Mouse (Mus musculus) CH12.LX (cell line): ENCODE results near the gene Drc3. TPM values are rescaled to one million over a fixed set of nuclear protein-coding genes. Genes with fewer than 3 reads are reported as not detected.

Experiments
- DNase-seq: peaks from one replicate; pipeline ENCODE4 v3.0.0-alpha.2; 2013; ENCODE audit errors: extremely low read depth
- H3K27ac ChIP-seq: 2 replicates; pipeline ENCODE4 v1.5.1; 2012; ENCODE audit warnings: low read depth, mild to moderate bottlenecking, control low read depth, moderate library complexity; ENCODE audit not compliant: insufficient read depth
- H3K27me3 ChIP-seq: replicated peaks from 2 replicates; pipeline ENCODE3; 2012; ENCODE audit warnings: inconsistent platforms
- H3K36me3 ChIP-seq, 2 experiments: replicated peaks in 1 of 2; 2 replicates each; pipeline versions ENCODE3 to v1.6.1; 2012; ENCODE audit warnings: inconsistent platforms in 1 of 2, low read length in 1 of 2, mild to moderate bottlenecking in 1 of 2, mixed read lengths in 1 of 2, moderate library complexity in 1 of 2; ENCODE audit not compliant: control insufficient read depth in 1 of 2, insufficient read depth in 1 of 2
- H3K4me1 ChIP-seq, 2 experiments: 2 replicates each; pipeline ENCODE4 v1.6.1; 2012; ENCODE audit warnings: inconsistent platforms in 1 of 2, moderate library complexity in 1 of 2; ENCODE audit not compliant: insufficient read depth in 2 of 2, control insufficient read depth in 1 of 2
- H3K4me2 ChIP-seq: 2 replicates; pipeline ENCODE4 v1.6.1; 2012; ENCODE audit warnings: low read depth, mild to moderate bottlenecking, control low read depth; ENCODE audit not compliant: poor library complexity, insufficient read depth, severe bottlenecking
- H3K4me3 ChIP-seq, 3 experiments: fragments of 150-350 bp in 1 of 3; sonication (generic) in 1 of 3; replicated peaks in 1 of 3; 2 replicates each; pipeline versions ENCODE3 to v1.5.1; 2011 to 2012; ENCODE audit warnings: low read depth in 2 of 3, low read length in 2 of 3, mild to moderate bottlenecking in 2 of 3, moderate library complexity in 2 of 3, control low read depth in 1 of 3, improper control_type of control experiment in 1 of 3, inconsistent platforms in 1 of 3, mixed read lengths in 1 of 3; ENCODE audit not compliant: poor library complexity in 1 of 3
- H3K79me2 ChIP-seq: replicated peaks from 2 replicates; pipeline ENCODE4 v1.6.1; 2012; ENCODE audit warnings: mild to moderate bottlenecking, moderate library complexity; ENCODE audit not compliant: control insufficient read depth, poor library complexity, insufficient read depth, severe bottlenecking; ENCODE audit errors: extremely low read depth
- H3K9ac ChIP-seq: 2 replicates; pipeline ENCODE4 v1.6.1; 2012; ENCODE audit warnings: low read depth, mild to moderate bottlenecking, control low read depth, moderate library complexity; ENCODE audit not compliant: insufficient read depth
- H3K9me3 ChIP-seq: replicated peaks from 2 replicates; pipeline ENCODE3; 2012; ENCODE audit warnings: low read length, inconsistent platforms, mixed read lengths
- BHLHE40 ChIP-seq: IDR thresholded peaks from 2 replicates; pipeline ENCODE4 v1.6.1; 2011; ENCODE audit warnings: mild to moderate bottlenecking, low read depth, low read length, improper control_type of control experiment
- CHD1 ChIP-seq: IDR thresholded peaks from 2 replicates; pipeline ENCODE4 v1.6.1; 2012; ENCODE audit warnings: low read depth, low read length, improper control_type of control experiment, inconsistent platforms
- CHD2 ChIP-seq: IDR thresholded peaks from 2 replicates; pipeline ENCODE4 v1.6.1; 2011; ENCODE audit warnings: low read length, improper control_type of control experiment
- CTCF ChIP-seq, 2 experiments: IDR thresholded peaks in 1 of 2; conservative IDR thresholded peaks in 1 of 2; 2 replicates each; pipeline ENCODE4 v1.5.1; 2011 to 2012; ENCODE audit warnings: low read depth in 2 of 2, low read length in 2 of 2, improper control_type of control experiment in 1 of 2, inconsistent platforms in 1 of 2, mild to moderate bottlenecking in 1 of 2, moderate library complexity in 1 of 2
- E2F4 ChIP-seq: IDR thresholded peaks from 2 replicates; pipeline ENCODE4 v1.6.1; 2011; ENCODE audit warnings: low read depth, low read length, improper control_type of control experiment; ENCODE audit not compliant: insufficient replicate concordance
- ELF1 ChIP-seq: IDR thresholded peaks from 2 replicates; pipeline ENCODE4 v1.6.1; 2014; ENCODE audit warnings: low read depth, mild to moderate bottlenecking, inconsistent platforms, low read length, improper control_type of control experiment
- EP300 ChIP-seq: IDR thresholded peaks from 2 replicates; pipeline ENCODE4 v1.6.1; 2011; ENCODE audit warnings: low read length, improper control_type of control experiment
- GABPA ChIP-seq: IDR thresholded peaks from 2 replicates; pipeline ENCODE4 v1.6.1; 2012; ENCODE audit warnings: low read depth, low read length, improper control_type of control experiment, inconsistent platforms; ENCODE audit not compliant: insufficient replicate concordance
- HCFC1 ChIP-seq: IDR thresholded peaks from 2 replicates; pipeline ENCODE4 v1.6.1; 2012; ENCODE audit warnings: low read depth, mild to moderate bottlenecking, inconsistent platforms, low read length, improper control_type of control experiment
- IRF4 ChIP-seq: IDR thresholded peaks from 2 replicates; pipeline ENCODE4 v1.6.1; 2014; ENCODE audit warnings: low read depth, mild to moderate bottlenecking, inconsistent platforms, low read length, improper control_type of control experiment
- MAFK ChIP-seq: IDR thresholded peaks from 2 replicates; pipeline ENCODE4 v1.6.1; 2011; ENCODE audit warnings: low read length, improper control_type of control experiment; ENCODE audit not compliant: insufficient replicate concordance
- MAZ ChIP-seq: IDR thresholded peaks from 2 replicates; pipeline ENCODE4 v1.6.1; 2012; ENCODE audit warnings: low read depth, mild to moderate bottlenecking, inconsistent platforms, low read length, improper control_type of control experiment, moderate library complexity
- MXI1 ChIP-seq: IDR thresholded peaks from 2 replicates; pipeline ENCODE4 v1.6.1; 2011; ENCODE audit warnings: mild to moderate bottlenecking, low read depth, low read length, improper control_type of control experiment
- MYC ChIP-seq: IDR thresholded peaks from 2 replicates; pipeline ENCODE4 v1.6.1; 2011; ENCODE audit warnings: low read depth, mild to moderate bottlenecking, improper control_type of control experiment, low read length
- NELFE ChIP-seq: IDR thresholded peaks from 2 replicates; pipeline ENCODE4 v1.6.1; 2011; ENCODE audit warnings: low read depth, low read length, improper control_type of control experiment
- NRF1 ChIP-seq: IDR thresholded peaks from 2 replicates; pipeline ENCODE4 v1.6.1; 2014; ENCODE audit warnings: low read depth, mild to moderate bottlenecking, inconsistent platforms, low read length, improper control_type of control experiment, moderate library complexity
- PAX5 ChIP-seq: IDR thresholded peaks from 2 replicates; pipeline ENCODE4 v1.6.1; 2012; ENCODE audit warnings: low read length, inconsistent platforms, mixed read lengths
- POLR2A ChIP-seq: IDR thresholded peaks from 2 replicates; pipeline ENCODE4 v1.6.1; 2011; ENCODE audit warnings: low read depth, mild to moderate bottlenecking, improper control_type of control experiment, low read length
- RAD21 ChIP-seq: IDR thresholded peaks from 2 replicates; pipeline ENCODE4 v1.6.1; 2011; ENCODE audit warnings: low read depth, mild to moderate bottlenecking, low read length, improper control_type of control experiment, moderate library complexity
- RCOR1 ChIP-seq: conservative IDR thresholded peaks from 2 replicates; pipeline ENCODE4 v1.6.1; 2012; ENCODE audit warnings: low read depth, mild to moderate bottlenecking, inconsistent platforms, low read length, improper control_type of control experiment
- SIN3A ChIP-seq: IDR thresholded peaks from 2 replicates; pipeline ENCODE4 v1.6.1; 2012; ENCODE audit warnings: low read length, improper control_type of control experiment, inconsistent platforms
- TBP ChIP-seq: conservative IDR thresholded peaks from 2 replicates; pipeline ENCODE4 v1.6.1; 2011; ENCODE audit warnings: low read depth, low read length, improper control_type of control experiment
- TCF12 ChIP-seq: IDR thresholded peaks from 2 replicates; pipeline ENCODE4 v1.6.1; 2014; ENCODE audit warnings: low read depth, mild to moderate bottlenecking, inconsistent platforms, low read length, improper control_type of control experiment
- USF2 ChIP-seq: conservative IDR thresholded peaks from 2 replicates; pipeline ENCODE4 v1.6.1; 2011; ENCODE audit warnings: low read depth, low read length, improper control_type of control experiment
- ZKSCAN1 ChIP-seq: IDR thresholded peaks from 2 replicates; pipeline ENCODE4 v1.6.1; 2012; ENCODE audit warnings: low read depth, inconsistent platforms, low read length, improper control_type of control experiment, borderline replicate concordance
- ZMIZ1 ChIP-seq: IDR thresholded peaks from 2 replicates; pipeline ENCODE4 v1.6.1; 2012; ENCODE audit warnings: low read depth, mild to moderate bottlenecking, inconsistent platforms, low read length, improper control_type of control experiment
- ZNF384 ChIP-seq: IDR thresholded peaks from 2 replicates; pipeline ENCODE4 v1.6.1; 2012; ENCODE audit warnings: low read depth, low read length, improper control_type of control experiment, inconsistent platforms
- dilution Hi-C: fragments of 300-500 bp; cut with MboI; formaldehyde crosslinking; loops from 2 replicates; pipeline ENCODE4 v1.14.3; 2020; ENCODE audit warnings: low sequenced_read_pairs; ENCODE audit not compliant: extremely low pct_unique_long_range_greater_than_20kb, extremely low pct_ligation_motif_present
- in situ Hi-C: fragments of 300-500 bp; cut with MboI; formaldehyde crosslinking; loops from 3 replicates; pipeline ENCODE4 v1.14.3; 2019; ENCODE audit warnings: low sequenced_read_pairs, low pct_ligation_motif_present, low pct_unique_long_range_greater_than_20kb, mixed read lengths
- polyA plus RNA-seq: library from polyadenylated mRNA; unstranded; fragments of >175 nt; gene quantifications from 2 replicates; pipeline ENCODE4 v1.2.1, GENCODE M21; 2012; ENCODE audit warnings: low read depth; ENCODE audit not compliant: insufficient read length
- total RNA-seq, 2 experiments: library from RNA; depleted of rRNA; stranded (reverse); fragments of 300-350 nt in 1 of 2; fragments of >200 nt in 1 of 2; gene quantifications; 2 replicates each; pipeline ENCODE4 v1.2.3; 2012 to 2014

Gene Drc3
- total and polyA plus RNA-seq, 3 experiments = 1.4 to 3.9 (median 1.9) TPM

GRCm38 (mm10) chr11:60423006-60423405 is 69.9 kb downstream of the Drc3 start:
- dilution Hi-C loops = no loop called here
- DNase-seq = no peak
- no peaks in the 10 kb centered on the region for H3K9me3 ChIP-seq
- no peak overlapping the region for H3K4me3 ChIP-seq
- peaks cover 8% of the 10 kb centered on the region; the same call in 1 of the 2 replicates for H3K79me2 ChIP-seq
- H3K9ac ChIP-seq = no peak overlapping the region
- no peaks in the 10 kb centered on the region for H3K27me3 ChIP-seq
- H3K27ac ChIP-seq = no peak overlapping the region
- H3K4me2 ChIP-seq = no peak overlapping the region
- H3K36me3 ChIP-seq = peaks cover 3 to 45% of the 10 kb centered on the region in 2 experiments
- TF ChIP-seq GABPA (no peak), ZNF384 (no peak), CHD2 (no peak), USF2 (no peak), TCF12 (no peak)
- TF ChIP-seq, all 38 proteins: peak for 0
- peaks cover 5 to 36% of the 10 kb centered on the region in 2 experiments for H3K4me1 ChIP-seq
- in situ Hi-C loops = loop anchor here (25.0 kb wide), 1 partner anchor 336 kb away; no protein-coding TSS in a partner anchor

GRCm38 (mm10) chr11:60426417-60426816 is 73.3 kb downstream of the Drc3 start:
- no peaks in the 10 kb centered on the region for H3K9me3 ChIP-seq
- in situ Hi-C loops = no loop called here
- H3K4me2 ChIP-seq = no peak overlapping the region
- TF ChIP-seq ELF1 = no peak
- no peak for TF ChIP-seq HCFC1
- TF ChIP-seq ZKSCAN1 = no peak
- TF ChIP-seq CTCF (conservative IDR thresholded peaks at IDR 0.05 in 1 of 2, IDR thresholded peaks at IDR 0.05 in 1 of 2; ENCODE audit: low read depth in 2 of 2, low read length in 2 of 2) = no peak
- no peak for TF ChIP-seq MXI1
- TF ChIP-seq ZMIZ1 = no peak
- no peak for TF ChIP-seq EP300
- TF ChIP-seq, all 38 proteins: peak for 0
- Histone ChIP-seq H3K4me1 (peaks cover 2 to 13% of the 10 kb centered on the region in 2 experiments; a peak in 2 of 4 replicates), H3K9ac (no peak overlapping the region), H3K27ac (no peak overlapping the region), H3K27me3 (no peaks in the 10 kb centered on the region), H3K4me3 (no peak overlapping the region), H3K79me2 (peaks cover 2% of the 10 kb centered on the region; the same call in 1 of the 2 replicates), H3K36me3 (peaks cover 5 to 54% of the 10 kb centered on the region in 2 experiments)
- dilution Hi-C loops = no loop called here
- no peak for DNase-seq

- H3K4me1 ChIP-seq = peaks cover 0 to 4% of the 10 kb centered on the region in 2 experiments; a peak in 1 of 4 replicates
- dilution Hi-C loops (no loop called here), in situ Hi-C loops (no loop called here)
- DNase-seq = no peak
- H3K79me2 ChIP-seq = no peaks in the 10 kb centered on the region
- H3K36me3 ChIP-seq = peaks cover 10 to 65% of the 10 kb centered on the region in 2 experiments
- no peaks in the 10 kb centered on the region for H3K27me3 ChIP-seq
- H3K27ac ChIP-seq = no peak overlapping the region
- no peak overlapping the region for H3K4me2 ChIP-seq
- H3K9ac ChIP-seq = no peak overlapping the region
- no peak for TF ChIP-seq USF2
- no peak for TF ChIP-seq MAFK
- no peak for TF ChIP-seq CTCF (conservative IDR thresholded peaks at IDR 0.05 in 1 of 2, IDR thresholded peaks at IDR 0.05 in 1 of 2; ENCODE audit: low read depth in 2 of 2, low read length in 2 of 2)
- TF ChIP-seq E2F4 = no peak
- no peak for TF ChIP-seq NRF1
- no peak for TF ChIP-seq EP300
- TF ChIP-seq ZKSCAN1 = no peak
- TF ChIP-seq HCFC1 = no peak
- no peak for TF ChIP-seq PAX5
- no peak for TF ChIP-seq BHLHE40
- TF ChIP-seq CHD1 = no peak
- TF ChIP-seq RAD21 = no peak
- TF ChIP-seq TBP = no peak
- no peak for TF ChIP-seq RCOR1
- TF ChIP-seq MAZ = no peak
- TF ChIP-seq NELFE = no peak
- no peak for TF ChIP-seq IRF4
- TF ChIP-seq MYC = no peak
- no peak for TF ChIP-seq POLR2A
- TF ChIP-seq SIN3A = no peak
- H3K4me3 ChIP-seq = no peak overlapping the region
- no peaks in the 10 kb centered on the region for H3K9me3 ChIP-seq
These were observed 74.5 kb downstream of the Drc3 start for GRCm38 (mm10) chr11:60427628-60428027.
